15 mouse cellular contexts compared by ENCODE assay signal in the genomic region with DNA sequence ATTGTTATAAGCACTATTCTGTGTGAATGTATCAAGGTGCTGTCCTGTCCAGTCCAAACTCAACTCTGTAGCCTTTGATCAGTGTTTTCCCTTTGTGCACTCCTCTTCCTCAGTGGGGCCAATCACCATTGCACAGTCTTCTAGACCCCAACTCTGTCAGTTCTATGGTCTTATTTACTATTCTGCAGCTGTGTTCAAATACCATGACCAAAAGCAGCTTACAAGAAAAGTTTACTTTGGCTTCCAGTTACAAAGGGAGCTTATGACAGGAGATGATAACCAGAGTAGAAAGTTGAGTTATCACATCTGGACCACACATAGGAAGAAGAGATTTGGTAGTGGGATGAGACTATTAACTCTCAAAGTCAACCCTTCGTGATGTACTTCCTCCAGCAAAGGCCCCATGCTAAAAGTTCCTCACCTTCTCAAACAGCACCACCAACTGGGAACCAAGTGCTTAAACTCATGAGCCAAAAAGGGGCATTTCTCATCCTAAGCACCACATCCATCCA. TPM values are rescaled to one million over a fixed set of nuclear protein-coding genes. Genes with fewer than 3 reads are reported as not detected.
"Had no signal": no experiment of that assay in that cellular context is flagged by ENCODE, and none has a peak within 500 bp of the region (broad histone marks: within the 10 kb centered on the region; RNA-seq: fewer than 3 reads in every experiment).

No protein-coding gene starts in this region.

- ATAC-seq: liver, postnatal 0 days; midbrain, embryonic 13.5 days had no signal

- H3K4me2 ChIP-seq: limb, embryonic 12.5 days; liver, embryonic 13.5 days; midbrain, embryonic 13.5 days had no signal

- H3K4me3 ChIP-seq: layer of hippocampus, adult 2 months; limb, embryonic 12.5 days; liver, embryonic 13.5 days; midbrain, embryonic 13.5 days had no signal

- H3K27me3 ChIP-seq: limb, embryonic 12.5 days; liver, embryonic 13.5 days; midbrain, embryonic 13.5 days had no signal

- DNase-seq: kidney, adult 2 months; kidney, postnatal 4 days; liver; liver, embryonic 13.5 days; liver, postnatal 0 days; lung, postnatal 36 days; right cerebral cortex, postnatal 14 days; thymus, adult 2 months; thymus, postnatal 25 days had no signal

- H3K9me3 ChIP-seq: limb, embryonic 12.5 days; liver, embryonic 13.5 days; midbrain, embryonic 13.5 days had no signal

- H3K4me1 ChIP-seq: limb, embryonic 12.5 days; liver, embryonic 13.5 days; midbrain, embryonic 13.5 days had no signal

- H3K9ac ChIP-seq: limb, embryonic 12.5 days; liver, embryonic 13.5 days; liver, postnatal 0 days; midbrain, embryonic 13.5 days had no signal

- H3K36me3 ChIP-seq: limb, embryonic 12.5 days; liver, embryonic 13.5 days; midbrain, embryonic 13.5 days had no signal

- H3K27ac ChIP-seq: layer of hippocampus, adult 2 months; limb, embryonic 12.5 days; liver, embryonic 13.5 days; midbrain, embryonic 13.5 days had no signal

RNA-seq across cellular contexts. Expression of gene Nobox, which starts 58.1 kb away (rescaled TPM):
- polyA plus RNA-seq: limb, embryonic 12.5 days; liver, embryonic 13.5 days; liver, postnatal 0 days; midbrain, embryonic 13.5 days; midbrain, postnatal 0 days; neural tube, embryonic 14.5 days; spleen, adult 2 months had no signal
